Mouse (Mus musculus): ENCODE data around the gene 6330403K07Rik. TPM values are rescaled to one million over a fixed set of nuclear protein-coding genes. Genes with fewer than 3 reads are reported as not detected.
A peak's percentile ranks its signal among the peaks of the same experiment; 100 is the strongest.

6330403K07Rik gene
- total RNA-seq (2021) (under 1 TPM; 0.31 to 0.59 TPM), polyA plus RNA-seq (2012; rRNA removed) (0.47 and 0.56 TPM in 2 replicates)
- long read RNA-seq: 0 reads

GRCm38 (mm10) chr11:71033163-71033761, at the start of gene 6330403K07Rik:
TSS of gene 6330403K07Rik (minus strand) at chr11:71033513.
- Histone ChIP-seq H3K9ac (ENCODE audit: low read depth, low read length) (no peak within 1 kb of the TSS), H3K36me3 (ENCODE audit: control insufficient read depth, insufficient read depth, low read length) (no peaks in the 10 kb centered on the region), H3K79me2 (replicated peaks; ENCODE audit: control insufficient read depth, insufficient read depth, low read length) (no peaks in the 10 kb centered on the region), H3K27ac (no peak within 1 kb of the TSS), H3K27me3 (ENCODE audit: control insufficient read depth, insufficient read depth, low read length) (no peaks in the 10 kb centered on the region), H3K4me3 (peak within 1 kb of the TSS; percentile 29; the same call in 1 of the 2 replicates), H3K4me1 (ENCODE audit: control insufficient read depth, insufficient read depth, low read length) (no peaks in the 10 kb centered on the region)
- WGBS: 2% methylated on average over 31 of the region's 31 CpGs
- intact Hi-C loops (cut with DNase I): no loop called here
- TF ChIP-seq POLR2A (IDR thresholded peaks at IDR 0.05; ENCODE audit: insufficient read depth, low read depth, low read length) (no peak), CTCF (IDR thresholded peaks at IDR 0.05) (no peak), EP300 (IDR thresholded peaks at IDR 0.05; ENCODE audit: insufficient read depth, low read depth, low read length) (no peak)
- DNase-seq: peak in 1 of 2 experiments; percentile 4

GRCm38 (mm10) chr11:71076342-71076741, 43.0 kb upstream of the 6330403K07Rik start:
- no peaks in the 10 kb centered on the region for H3K27me3 ChIP-seq (ENCODE audit: control insufficient read depth, insufficient read depth, low read length)

GRCm38 (mm10) chr11:71052554-71052953, 19.2 kb upstream of the 6330403K07Rik start:
- no peak for DNase-seq
- intact Hi-C loops (cut with DNase I): loop anchor here (1.0 kb wide), 1 partner anchor 69 kb away; the partner anchor contains the start of gene C1qbp
- H3K36me3 ChIP-seq (ENCODE audit: control insufficient read depth, insufficient read depth, low read length): no peaks in the 10 kb centered on the region
- H3K4me3 ChIP-seq: no peak overlapping the region
- no peak overlapping the region for H3K27ac ChIP-seq
- TF ChIP-seq CTCF (IDR thresholded peaks at IDR 0.05) (peak; percentile 70), POLR2A (IDR thresholded peaks at IDR 0.05; ENCODE audit: insufficient read depth, low read depth, low read length) (no peak)
- H3K4me1 ChIP-seq (ENCODE audit: control insufficient read depth, insufficient read depth, low read length): no peaks in the 10 kb centered on the region
- H3K9ac ChIP-seq (ENCODE audit: low read depth, low read length): no peak overlapping the region
- H3K79me2 ChIP-seq (replicated peaks; ENCODE audit: control insufficient read depth, insufficient read depth, low read length): no peaks in the 10 kb centered on the region
- WGBS: 3% methylated on average over 1 of the region's 1 CpGs
- no peaks in the 10 kb centered on the region for H3K27me3 ChIP-seq (ENCODE audit: control insufficient read depth, insufficient read depth, low read length)

More at GRCm38 (mm10) chr11:71076342-71076741, 43.0 kb upstream of the 6330403K07Rik start:
- intact Hi-C loops (cut with DNase I): no loop called here
- no peak for DNase-seq
- Histone ChIP-seq H3K36me3 (ENCODE audit: control insufficient read depth, insufficient read depth, low read length) (no peaks in the 10 kb centered on the region), H3K4me3 (no peak overlapping the region), H3K9ac (ENCODE audit: low read depth, low read length) (no peak overlapping the region), H3K79me2 (replicated peaks; ENCODE audit: control insufficient read depth, insufficient read depth, low read length) (no peaks in the 10 kb centered on the region), H3K27ac (no peak overlapping the region), H3K4me1 (ENCODE audit: control insufficient read depth, insufficient read depth, low read length) (no peaks in the 10 kb centered on the region)
- no peak for TF ChIP-seq POLR2A (IDR thresholded peaks at IDR 0.05; ENCODE audit: insufficient read depth, low read depth, low read length)
- no peak for TF ChIP-seq EP300 (IDR thresholded peaks at IDR 0.05; ENCODE audit: insufficient read depth, low read depth, low read length)
- no peak for TF ChIP-seq CTCF (IDR thresholded peaks at IDR 0.05)
- 58% methylated on average over 1 of the region's 1 CpGs for WGBS

- H3K4me3 ChIP-seq: no peak overlapping the region
- 95% methylated on average over 5 of the region's 5 CpGs for WGBS
- H3K4me1 ChIP-seq (ENCODE audit: control insufficient read depth, insufficient read depth, low read length): no peaks in the 10 kb centered on the region
- no peak overlapping the region for H3K9ac ChIP-seq (ENCODE audit: low read depth, low read length)
- no peak overlapping the region for H3K27ac ChIP-seq
- DNase-seq: no peak
- no peaks in the 10 kb centered on the region for H3K27me3 ChIP-seq (ENCODE audit: control insufficient read depth, insufficient read depth, low read length)
- intact Hi-C loops (cut with DNase I): no loop called here
- no peaks in the 10 kb centered on the region for H3K79me2 ChIP-seq (replicated peaks; ENCODE audit: control insufficient read depth, insufficient read depth, low read length)
- H3K36me3 ChIP-seq (ENCODE audit: control insufficient read depth, insufficient read depth, low read length): no peaks in the 10 kb centered on the region
- TF ChIP-seq EP300 (IDR thresholded peaks at IDR 0.05; ENCODE audit: insufficient read depth, low read depth, low read length): no peak
- TF ChIP-seq CTCF (IDR thresholded peaks at IDR 0.05): no peak
- no peak for TF ChIP-seq POLR2A (IDR thresholded peaks at IDR 0.05; ENCODE audit: insufficient read depth, low read depth, low read length)
Measured at GRCm38 (mm10) chr11:71039526-71040298, 6.4 kb upstream of the 6330403K07Rik start.

- Histone ChIP-seq H3K27ac (no peak overlapping the region), H3K36me3 (ENCODE audit: control insufficient read depth, insufficient read depth, low read length) (no peaks in the 10 kb centered on the region), H3K9ac (ENCODE audit: low read depth, low read length) (no peak overlapping the region), H3K4me3 (no peak overlapping the region), H3K79me2 (replicated peaks; ENCODE audit: control insufficient read depth, insufficient read depth, low read length) (no peaks in the 10 kb centered on the region), H3K4me1 (ENCODE audit: control insufficient read depth, insufficient read depth, low read length) (no peaks in the 10 kb centered on the region), H3K27me3 (ENCODE audit: control insufficient read depth, insufficient read depth, low read length) (no peaks in the 10 kb centered on the region)
- WGBS: 19% methylated on average over 26 of the region's 26 CpGs
- TF ChIP-seq EP300 (IDR thresholded peaks at IDR 0.05; ENCODE audit: insufficient read depth, low read depth, low read length) (no peak), CTCF (IDR thresholded peaks at IDR 0.05) (no peak), POLR2A (IDR thresholded peaks at IDR 0.05; ENCODE audit: insufficient read depth, low read depth, low read length) (no peak)
- no peak for DNase-seq
- intact Hi-C loops (cut with DNase I): no loop called here
Measured at GRCm38 (mm10) chr11:71032491-71033162, 686 bp downstream of the 6330403K07Rik start.
